In the genomic region with DNA sequence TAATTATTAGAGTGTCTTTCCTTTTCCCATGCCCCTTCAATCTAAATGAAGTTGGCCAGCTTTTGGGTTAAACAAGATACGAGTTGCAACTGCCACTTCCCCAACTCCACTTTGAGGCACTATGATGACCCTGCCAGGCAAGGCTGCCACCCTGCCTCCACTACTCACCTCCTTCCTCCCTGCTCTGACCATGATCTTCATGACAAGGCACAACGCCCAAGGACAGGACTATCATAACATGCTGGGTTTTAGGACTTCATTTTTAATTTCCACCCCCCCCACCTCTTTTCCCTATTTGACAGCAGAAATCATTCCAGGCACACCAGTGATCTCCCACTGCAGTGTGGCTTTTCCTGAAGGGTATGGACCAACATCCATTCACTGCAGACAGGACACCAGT, we compare ENCODE assay signal across 10 mouse cellular contexts. TPM values are rescaled to one million over a fixed set of nuclear protein-coding genes. Genes with fewer than 3 reads are reported as not detected.
"Had no signal": no experiment of that assay in that cellular context is flagged by ENCODE, and none has a peak within 500 bp of the region (broad histone marks: within the 10 kb centered on the region; RNA-seq: fewer than 3 reads in every experiment).

No protein-coding gene starts in this region.

- H3K36me3 ChIP-seq: lung, embryonic 15.5 days had no signal

- H3K27ac ChIP-seq: limb, embryonic 12.5 days; limb, embryonic 15.5 days; liver, embryonic 14.5 days; lung, embryonic 15.5 days; neural tube, embryonic 12.5 days had no signal

- DNase-seq: kidney, postnatal 14 days had no signal

- H3K9ac ChIP-seq: limb, embryonic 12.5 days; limb, embryonic 15.5 days; liver, embryonic 14.5 days; liver, postnatal 0 days; lung, embryonic 15.5 days; neural tube, embryonic 12.5 days had no signal

- H3K27me3 ChIP-seq: limb, embryonic 12.5 days; limb, embryonic 15.5 days; lung, embryonic 15.5 days; neural tube, embryonic 12.5 days had no signal

- H3K9me3 ChIP-seq: limb, embryonic 12.5 days; limb, embryonic 15.5 days; lung, embryonic 15.5 days; neural tube, embryonic 12.5 days had no signal

- ATAC-seq: liver, postnatal 0 days had no signal

- H3K4me2 ChIP-seq: limb, embryonic 12.5 days; limb, embryonic 15.5 days; liver, embryonic 11.5 days; lung, embryonic 15.5 days; midbrain, embryonic 11.5 days; neural tube, embryonic 12.5 days had no signal

- H3K4me3 ChIP-seq: limb, embryonic 12.5 days; limb, embryonic 15.5 days; lung, embryonic 15.5 days; neural tube, embryonic 12.5 days had no signal

RNA-seq across cellular contexts. Expression of gene F3, which starts 14.6 kb away (rescaled TPM):
- total RNA-seq: megakaryocyte-erythroid progenitor cell, adult 5-6 weeks had no signal
